ENCODE assay signal across 8 mouse cellular contexts in genomic region chr6:34475974-34476794, GRCm38 (mm10). TPM values are rescaled to one million over a fixed set of nuclear protein-coding genes. Genes with fewer than 3 reads are reported as not detected.
DNase-seq lines count a peak whose midpoint lies in the region; ATAC-seq lines count a peak whose summit lies in the region.

Gene Bpgm, plus strand, starts transcription at chr6:34476207.

- WGBS in heart, embryonic 10.5 days, result under 1% methylated on average over 35 of the region's 35 CpGs
- 1% methylated on average over 35 of the region's 35 CpGs for WGBS in kidney, embryonic 15.5 days

- H3K4me2 ChIP-seq in kidney, embryonic 15.5 days, result peak within 1 kb of the TSS; percentile 82

- DNase-seq in B cell, adult 2 months, result peak; percentile 97 to 98
- peak; percentile 99 for DNase-seq in brain, adult 2 months (ENCODE audit: low read depth, low spot score)
- peak; percentile 99 for DNase-seq in heart, embryonic 10.5 days (ENCODE audit: low spot score)
- DNase-seq in liver, result peak; percentile 98
- peak; percentile 99 for DNase-seq in spleen, postnatal 4 days (ENCODE audit: low spot score in 2 of 2)

- H3K4me3 ChIP-seq in heart, embryonic 10.5 days, result peak within 1 kb of the TSS; percentile 72
- peak within 1 kb of the TSS; percentile 64 for H3K4me3 ChIP-seq in kidney, embryonic 15.5 days (replicated peaks)

- H3K4me1 ChIP-seq in heart, embryonic 10.5 days, result peaks cover 18% of the 10 kb centered on the region
- H3K4me1 ChIP-seq in kidney, embryonic 15.5 days, result peaks cover 45% of the 10 kb centered on the region

- H3K9ac ChIP-seq in kidney, embryonic 15.5 days, result peak within 1 kb of the TSS; percentile 63

- ATAC-seq in erythroblast, adult 5-6 weeks (replicated peaks; ENCODE audit: low FRiP score, poor library complexity, severe bottlenecking), result peak; percentile 78
- peak; percentile 99 for ATAC-seq in kidney, embryonic 15.5 days (replicated peaks; ENCODE audit: low FRiP score)
- ATAC-seq in monocyte, adult 5-6 weeks (replicated peaks; ENCODE audit: insufficient number of reproducible peaks, low FRiP score, low TSS enrichment, poor library complexity, severe bottlenecking), result peak; percentile 98

- no peaks in the 10 kb centered on the region for H3K9me3 ChIP-seq in heart, embryonic 10.5 days
- no peaks in the 10 kb centered on the region for H3K9me3 ChIP-seq in kidney, embryonic 15.5 days (replicated peaks)

- H3K27ac ChIP-seq in heart, embryonic 10.5 days, result peak within 1 kb of the TSS; percentile 88
- H3K27ac ChIP-seq in kidney, embryonic 15.5 days, result peak within 1 kb of the TSS; percentile 80

- no peaks in the 10 kb centered on the region for H3K36me3 ChIP-seq in heart, embryonic 10.5 days
- no peaks in the 10 kb centered on the region for H3K36me3 ChIP-seq in kidney, embryonic 15.5 days

- H3K27me3 ChIP-seq in heart, embryonic 10.5 days (ENCODE audit: insufficient read depth, poor library complexity, severe bottlenecking), result no peaks in the 10 kb centered on the region
- no peaks in the 10 kb centered on the region for H3K27me3 ChIP-seq in kidney, embryonic 15.5 days

RNA-seq across cellular contexts. Expression of gene Bpgm, which starts in this region (rescaled TPM):
- total RNA-seq in erythroblast, adult 5-6 weeks (2015; ENCODE audit: low replicate concordance), result 601 and 720 TPM in 2 replicates
- 1,621 and 2,086 TPM in 2 replicates for total RNA-seq in erythroblast, adult 5-6 weeks (2017; ENCODE audit: low replicate concordance)
- 54.3 and 59.3 TPM in 2 replicates for polyA plus RNA-seq in heart, embryonic 10.5 days (2016; fragmentation: Nextera tagmentation; extraction: Ambion mirVana)
- 43.7 and 45.2 TPM in 2 replicates for polyA plus RNA-seq in kidney, embryonic 15.5 days (2015; fragmentation: Nextera tagmentation; extraction: Ambion mirVana)
- 32.1 to 201 TPM (median 172 TPM) in 3 replicates for total RNA-seq in monocyte, adult 5-6 weeks (2017)

Comparison
In these comparisons a context has a peak if more than half of its experiments do, and no peak if none do; other contexts are left out.
1. Peak in every context shown above with its lines: DNase-seq, ATAC-seq, H3K4me3 ChIP-seq and H3K27ac ChIP-seq.